Mouse (Mus musculus): Measurements from ENCODE around the gene Ap3b1. TPM values are rescaled to one million over a fixed set of nuclear protein-coding genes. Genes with fewer than 3 reads are reported as not detected.
"Not testable (repeated sequence)": the region's sequence is repeated elsewhere in the genome, so short reads cannot be mapped to it uniquely, and the experiment has no call there.

The Ap3b1 gene
- polyA plus RNA-seq, 1 experiment from 2014 or later: 30.9 TPM

- no peak overlapping the region for H3K4me3 ChIP-seq (ENCODE audit: low read depth, low read length)
- no peak overlapping the region for H3K4me2 ChIP-seq (replicated peaks; ENCODE audit: low read depth)
- no peak for ATAC-seq
- 76% methylated on average over 3 of the region's 3 CpGs for WGBS
- no peak for TF ChIP-seq CTCF (IDR thresholded peaks at IDR 0.05; ENCODE audit: low read depth)
- no peak overlapping the region for H3K9ac ChIP-seq (ENCODE audit: low read depth, low read length)
- H3K9me3 ChIP-seq (ENCODE audit: control insufficient read depth): no peaks in the 10 kb centered on the region
- H3K27me3 ChIP-seq (replicated peaks; ENCODE audit: control insufficient read depth, insufficient read depth, low read length): no peaks in the 10 kb centered on the region
- no peaks in the 10 kb centered on the region for H3K4me1 ChIP-seq (replicated peaks; ENCODE audit: control insufficient read depth, insufficient read depth, low read length)
- H3K36me3 ChIP-seq (ENCODE audit: control insufficient read depth, insufficient read depth): no peaks in the 10 kb centered on the region
- H3K27ac ChIP-seq (ENCODE audit: low read depth, low read length): no peak overlapping the region
Measured at GRCm38 (mm10) chr13:94330392-94330979, 28.3 kb upstream of the Ap3b1 start.

GRCm38 (mm10) chr13:94338357-94338756 lies 20.4 kb upstream of the Ap3b1 start:
- Histone ChIP-seq H3K4me2 (replicated peaks; ENCODE audit: low read depth) (no peak overlapping the region), H3K4me1 (replicated peaks; ENCODE audit: control insufficient read depth, insufficient read depth, low read length) (no peaks in the 10 kb centered on the region), H3K27ac (ENCODE audit: low read depth, low read length) (no peak overlapping the region), H3K4me3 (ENCODE audit: low read depth, low read length) (no peak overlapping the region), H3K9ac (ENCODE audit: low read depth, low read length) (no peak overlapping the region), H3K27me3 (replicated peaks; ENCODE audit: control insufficient read depth, insufficient read depth, low read length) (no peaks in the 10 kb centered on the region), H3K9me3 (ENCODE audit: control insufficient read depth) (no peaks in the 10 kb centered on the region), H3K36me3 (ENCODE audit: control insufficient read depth, insufficient read depth) (no peaks in the 10 kb centered on the region)
- TF ChIP-seq CTCF (IDR thresholded peaks at IDR 0.05; ENCODE audit: low read depth): peak; percentile 49
- WGBS: 76% methylated on average over 3 of the region's 3 CpGs
- ATAC-seq: no peak

- peak; percentile 43 for TF ChIP-seq CTCF (IDR thresholded peaks at IDR 0.05; ENCODE audit: low read depth)
- Histone ChIP-seq H3K27ac (ENCODE audit: low read depth, low read length) (no peak overlapping the region), H3K36me3 (ENCODE audit: control insufficient read depth, insufficient read depth) (no peaks in the 10 kb centered on the region), H3K9ac (ENCODE audit: low read depth, low read length) (no peak overlapping the region), H3K9me3 (ENCODE audit: control insufficient read depth) (no peaks in the 10 kb centered on the region), H3K4me3 (ENCODE audit: low read depth, low read length) (no peak overlapping the region), H3K4me2 (replicated peaks; ENCODE audit: low read depth) (no peak overlapping the region), H3K4me1 (replicated peaks; ENCODE audit: control insufficient read depth, insufficient read depth, low read length) (no peaks in the 10 kb centered on the region), H3K27me3 (replicated peaks; ENCODE audit: control insufficient read depth, insufficient read depth, low read length) (no peaks in the 10 kb centered on the region)
- WGBS: 91% methylated on average over 5 of the region's 5 CpGs
- no peak for ATAC-seq
Measured at GRCm38 (mm10) chr13:94343192-94343591, 15.6 kb upstream of the Ap3b1 start.

GRCm38 (mm10) chr13:94344600-94344999 lies 14.2 kb upstream of the Ap3b1 start:
- WGBS: 94% methylated on average over 14 of the region's 14 CpGs
- not testable (repeated sequence) for ATAC-seq; H3K4me1 ChIP-seq (replicated peaks; ENCODE audit: control insufficient read depth, insufficient read depth, low read length)

GRCm38 (mm10) chr13:94354584-94354983 lies 4.2 kb upstream of the Ap3b1 start:
- H3K27ac ChIP-seq (ENCODE audit: low read depth, low read length): no peak overlapping the region
- no peak for ATAC-seq
- H3K4me1 ChIP-seq (replicated peaks; ENCODE audit: control insufficient read depth, insufficient read depth, low read length): peaks cover 7% of the 10 kb centered on the region; the same call in 1 of the 2 replicates
- no peak for TF ChIP-seq CTCF (IDR thresholded peaks at IDR 0.05; ENCODE audit: low read depth)
- no peaks in the 10 kb centered on the region for H3K9me3 ChIP-seq (ENCODE audit: control insufficient read depth)
- no peaks in the 10 kb centered on the region for H3K27me3 ChIP-seq (replicated peaks; ENCODE audit: control insufficient read depth, insufficient read depth, low read length)
- WGBS: 71% methylated on average over 3 of the region's 3 CpGs
- H3K36me3 ChIP-seq (ENCODE audit: control insufficient read depth, insufficient read depth): no peaks in the 10 kb centered on the region
- H3K9ac ChIP-seq (ENCODE audit: low read depth, low read length): no peak overlapping the region
- H3K4me2 ChIP-seq (replicated peaks; ENCODE audit: low read depth): no peak overlapping the region
- H3K4me3 ChIP-seq (ENCODE audit: low read depth, low read length): no peak overlapping the region

More at GRCm38 (mm10) chr13:94344600-94344999, 14.2 kb upstream of the Ap3b1 start:
- H3K27ac ChIP-seq (ENCODE audit: low read depth, low read length); H3K36me3 ChIP-seq (ENCODE audit: control insufficient read depth, insufficient read depth); H3K9me3 ChIP-seq (ENCODE audit: control insufficient read depth); H3K27me3 ChIP-seq (replicated peaks; ENCODE audit: control insufficient read depth, insufficient read depth, low read length); H3K9ac ChIP-seq (ENCODE audit: low read depth, low read length); H3K4me2 ChIP-seq (replicated peaks; ENCODE audit: low read depth); H3K4me3 ChIP-seq (ENCODE audit: low read depth, low read length): not testable (repeated sequence)

- H3K9me3 ChIP-seq (ENCODE audit: control insufficient read depth): no peaks in the 10 kb centered on the region
- no peaks in the 10 kb centered on the region for H3K36me3 ChIP-seq (ENCODE audit: control insufficient read depth, insufficient read depth)
- no peaks in the 10 kb centered on the region for H3K27me3 ChIP-seq (replicated peaks; ENCODE audit: control insufficient read depth, insufficient read depth, low read length)
- peak; percentile 26; the same call in 1 of the 2 replicates for TF ChIP-seq CTCF (IDR thresholded peaks at IDR 0.05; ENCODE audit: low read depth)
- 1% methylated on average over 9 of the region's 9 CpGs for WGBS
- H3K9ac ChIP-seq (ENCODE audit: low read depth, low read length): peak overlapping the region; percentile 92
- peaks cover 7% of the 10 kb centered on the region; the same call in 1 of the 2 replicates for H3K4me1 ChIP-seq (replicated peaks; ENCODE audit: control insufficient read depth, insufficient read depth, low read length)
- peak overlapping the region; percentile 86 for H3K4me2 ChIP-seq (replicated peaks; ENCODE audit: low read depth)
- peak overlapping the region; percentile 97 for H3K4me3 ChIP-seq (ENCODE audit: low read depth, low read length)
- H3K27ac ChIP-seq (ENCODE audit: low read depth, low read length): peak overlapping the region; percentile 86
- no peak for ATAC-seq
Measured at GRCm38 (mm10) chr13:94358101-94358400, 709 bp upstream of the Ap3b1 start.
